Mouse (Mus musculus) liver, embryonic 18 days (tissue): Measurements from ENCODE around the gene Zfp109. TPM values are rescaled to one million over a fixed set of nuclear protein-coding genes. Genes with fewer than 3 reads are reported as not detected.

Experiments
- polyA plus RNA-seq: library from polyadenylated mRNA; depleted of rRNA; stranded (reverse); fragments of >200 nt; gene quantifications from 2 replicates; pipeline ENCODE4 v1.2.3, GENCODE M21; 2012; rRNA removed

Zfp109 gene
- 1.1 and 1.2 TPM in 2 replicates for polyA plus RNA-seq

DNA sequence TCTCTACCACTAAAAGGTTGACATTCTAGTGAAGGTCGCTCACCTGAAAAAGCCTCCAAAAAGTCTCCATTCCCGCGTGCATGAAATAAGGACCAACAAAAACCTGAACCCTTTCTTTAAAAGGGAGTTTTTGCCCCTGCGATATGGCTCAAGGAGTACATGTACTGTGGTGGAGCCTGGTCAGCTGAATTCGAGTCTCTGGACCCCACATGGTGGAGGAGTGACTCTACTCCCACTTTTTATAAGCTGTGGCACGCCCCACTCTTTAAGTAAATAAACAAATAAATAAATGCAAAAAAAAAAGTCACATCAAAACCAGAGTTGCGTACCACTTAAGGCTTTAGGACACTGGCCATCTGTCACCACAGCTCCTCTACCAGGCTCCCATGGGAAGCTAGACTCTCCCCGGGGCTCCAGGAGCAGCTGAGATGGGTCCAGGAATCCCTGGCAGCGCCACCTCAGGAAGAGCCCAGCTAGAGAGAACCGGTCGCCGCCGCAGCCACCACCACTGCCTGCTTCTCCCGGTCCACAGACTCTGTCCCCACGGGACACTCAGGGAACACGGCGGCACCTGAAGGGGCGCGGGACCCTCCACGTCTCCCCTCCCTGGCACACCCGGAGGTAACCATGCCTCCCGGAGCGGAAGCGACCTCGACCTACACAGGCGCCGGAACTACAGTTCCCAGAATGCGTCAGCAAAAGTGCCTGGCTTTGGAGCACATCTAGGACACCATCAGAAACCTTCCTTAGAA, at the start of gene Zfp109:
TSS of gene Zfp109 (minus strand) at position 521 of the 752 bp plus-strand sequence.

DNA sequence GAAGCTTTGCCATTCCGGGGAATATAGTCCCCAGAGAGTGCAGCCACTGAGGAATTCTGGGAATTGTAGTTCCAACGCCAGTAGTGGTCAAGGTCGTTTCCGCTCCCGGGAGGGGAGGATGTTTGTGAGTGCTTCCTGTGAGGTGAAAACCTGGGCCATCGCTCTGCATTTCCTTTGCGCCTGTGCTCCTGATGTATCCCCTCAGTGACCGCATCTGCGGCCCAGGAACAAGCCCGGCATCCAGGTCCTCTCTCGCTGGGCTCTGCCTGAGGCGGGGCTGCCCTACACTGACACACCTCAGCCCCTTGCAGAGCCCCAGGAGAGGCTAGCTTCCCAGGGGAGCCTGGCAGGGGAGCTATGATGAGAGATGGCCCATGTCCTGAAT, 32.9 kb upstream of the Zfp109 start, which contains the start of gene Zfp93:
TSS of gene Zfp93 (plus strand) at position 133 of the 385 bp plus-strand sequence.

DNA sequence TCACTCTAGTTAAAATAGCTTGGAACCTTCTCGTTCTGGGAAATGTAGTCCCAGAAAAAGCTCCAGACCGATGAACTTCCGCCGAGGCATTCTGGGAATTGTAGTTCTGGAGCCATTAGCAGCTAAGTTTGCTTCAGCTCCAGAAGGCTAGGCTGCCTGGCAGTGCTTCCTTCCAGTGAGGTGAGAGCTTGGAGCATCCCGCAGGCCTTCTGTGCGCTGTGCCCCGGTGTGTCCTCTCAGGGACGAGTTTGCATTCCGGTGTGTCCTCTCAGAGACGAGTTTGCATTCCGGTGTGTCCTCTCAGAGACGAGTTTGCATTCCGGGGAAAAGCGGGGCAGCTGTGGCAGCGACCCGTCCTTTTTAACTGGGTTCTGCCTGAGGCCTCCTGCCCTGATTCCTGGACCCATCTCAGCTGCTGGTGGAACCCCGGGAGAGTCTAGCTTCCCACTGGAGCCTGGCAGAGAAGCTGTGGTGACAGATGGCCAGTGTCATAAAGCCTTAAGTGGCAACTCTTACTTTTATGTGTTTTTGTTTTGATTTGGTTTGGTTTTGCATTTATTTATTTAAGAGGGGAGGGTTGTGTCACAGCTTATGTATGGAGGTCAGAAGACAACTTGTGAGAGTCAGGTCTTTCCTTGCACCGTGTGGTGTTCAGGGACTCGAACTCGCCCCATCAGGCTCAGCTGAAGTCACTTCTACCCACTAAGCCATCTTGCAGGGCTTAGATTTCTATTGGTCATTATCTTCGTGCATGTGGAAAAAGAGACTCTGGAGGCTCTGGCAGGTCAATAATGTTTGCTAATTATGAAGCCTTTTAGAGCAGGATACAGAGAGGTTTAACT, 17.5 kb upstream of the Zfp109 start, which contains the start of gene Zfp108:
TSS of gene Zfp108 (plus strand) at position 162 of the 842 bp plus-strand sequence.

DNA sequence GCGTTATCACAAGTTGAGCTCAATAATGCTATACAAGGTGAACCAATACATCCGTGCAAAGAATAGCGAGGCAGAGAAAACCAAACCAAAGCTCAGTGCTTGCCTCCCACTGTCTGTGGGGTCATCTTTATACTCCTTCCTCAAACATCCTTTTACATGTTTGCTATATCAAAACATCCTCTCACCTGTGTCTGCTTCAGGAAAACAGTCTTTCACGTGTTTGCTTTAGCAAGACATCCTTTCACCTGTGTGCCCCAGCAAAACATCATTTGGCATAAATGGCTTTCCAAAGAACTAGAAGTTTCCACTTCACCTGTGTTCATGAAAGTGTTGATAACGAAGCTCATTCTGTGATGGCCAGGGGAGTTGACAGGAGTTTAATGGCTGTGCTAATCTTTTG, 26.0 kb downstream of the Zfp109 start, which contains the start of gene Zfp111:
TSS of gene Zfp111 (minus strand) at position 101 of the 400 bp plus-strand sequence.

Other genes with a start within 250 kb of the Zfp109 start
- gene V1rd19, start 235.9 kb downstream of the Zfp109 start, polyA plus RNA-seq = not detected in 2 replicates
- not detected in 2 replicates for gene Vmn1r183, start 184.3 kb downstream of the Zfp109 start, polyA plus RNA-seq
- gene Zfp180, start 155.6 kb downstream of the Zfp109 start, polyA plus RNA-seq = 5.7 and 6.0 TPM in 2 replicates
- 0.49 and 0.68 TPM in 2 replicates for gene Zfp112, start 125.2 kb downstream of the Zfp109 start, polyA plus RNA-seq
- 2.6 and 2.7 TPM in 2 replicates for gene Zfp235, start 103.4 kb downstream of the Zfp109 start, polyA plus RNA-seq
- 0.11 and 0.13 TPM in 2 replicates for gene Zfp114, start 62.5 kb downstream of the Zfp109 start, polyA plus RNA-seq
- gene Zfp111, start 26.1 kb downstream of the Zfp109 start, polyA plus RNA-seq = 0.79 and 0.87 TPM in 2 replicates
- 0.41 and 0.48 TPM in 2 replicates for gene Zfp108, start 17.2 kb upstream of the Zfp109 start, polyA plus RNA-seq
- gene Zfp93, start 32.9 kb upstream of the Zfp109 start, polyA plus RNA-seq = 0.96 and 1.1 TPM in 2 replicates
- 1.8 and 1.9 TPM in 2 replicates for gene Zfp61, start 63.7 kb upstream of the Zfp109 start, polyA plus RNA-seq
- gene Zfp94, start 79.1 kb upstream of the Zfp109 start, polyA plus RNA-seq = 1.8 and 1.9 TPM in 2 replicates
- 0.04 and 0.06 TPM in 2 replicates for gene Tescl, start 96.4 kb upstream of the Zfp109 start, polyA plus RNA-seq
- not detected in 2 replicates for gene Lypd5, start 111.6 kb upstream of the Zfp109 start, polyA plus RNA-seq
- 42.8 and 43.8 TPM in 2 replicates for gene Kcnn4, start 132.7 kb upstream of the Zfp109 start, polyA plus RNA-seq
- gene Smg9, start 162.1 kb upstream of the Zfp109 start, polyA plus RNA-seq = 13.1 and 17.8 TPM in 2 replicates
- gene Irgc1, start 214.7 kb upstream of the Zfp109 start, polyA plus RNA-seq = 0.03 and 0.04 TPM in 2 replicates
- 11.9 and 15.2 TPM in 2 replicates for gene Plaur, start 224.9 kb upstream of the Zfp109 start, polyA plus RNA-seq
- 0.46 and 0.55 TPM in 2 replicates for gene Cadm4, start 244.5 kb upstream of the Zfp109 start, polyA plus RNA-seq